Mouse (Mus musculus) neural tube, embryonic 14.5 days (tissue): ENCODE measurements at regions not wholly inside any gene's neighbourhood (a gene's known extent, or its start where the extent isn't known, plus 50 kb on each side); places are given as distances from the start of the nearest gene placed in this dataset.
A peak's percentile ranks its signal among the peaks of the same experiment; 100 is the strongest.
"Not testable (repeated sequence)": the region's sequence is repeated elsewhere in the genome, so short reads cannot be mapped to it uniquely, and the experiment has no call there.

Experiments
- ATAC-seq: fragments of 200-750 bp; cut with Nextera tagmentation; 2 replicates; pipeline ENCODE4 v1.8.0; 2017; ENCODE audit warnings: low read depth, mild to moderate bottlenecking, moderate TSS enrichment, moderate library complexity
- H3K27ac ChIP-seq: fragments of 300-500 bp; sonication (generic); 2 replicates; pipeline ENCODE4 v1.5.1; 2014; ENCODE audit warnings: low read depth, mild to moderate bottlenecking, control low read depth, low read length, moderate library complexity, mixed read lengths
- H3K27me3 ChIP-seq: fragments of 300-500 bp; sonication (generic); 2 replicates; pipeline ENCODE4 v1.6.1; 2014; ENCODE audit warnings: low read length; ENCODE audit not compliant: control insufficient read depth, insufficient read depth
- H3K36me3 ChIP-seq: fragments of 300-500 bp; sonication (generic); 2 replicates; pipeline ENCODE4 v1.6.1; 2014; ENCODE audit warnings: low read length, mixed read lengths; ENCODE audit not compliant: control insufficient read depth, insufficient read depth
- H3K4me1 ChIP-seq: fragments of 300-500 bp; sonication (generic); 2 replicates; pipeline ENCODE4 v1.6.1; 2014; ENCODE audit warnings: low read length; ENCODE audit not compliant: control insufficient read depth, insufficient read depth
- H3K4me2 ChIP-seq: fragments of 300-500 bp; sonication (generic); 2 replicates; pipeline ENCODE4 v1.6.1; 2014; ENCODE audit warnings: mild to moderate bottlenecking, low read depth, low read length, control low read depth
- H3K4me3 ChIP-seq: fragments of 300-500 bp; sonication (generic); 2 replicates; pipeline ENCODE4 v1.5.1; 2014; ENCODE audit warnings: low read depth, low read length, control low read depth, mixed read lengths
- H3K9ac ChIP-seq: fragments of 300-500 bp; sonication (generic); replicated peaks from 2 replicates; pipeline ENCODE4 v1.6.1; 2014; ENCODE audit warnings: low read depth, mild to moderate bottlenecking, control low read depth, low read length, mixed read lengths
- H3K9me3 ChIP-seq: fragments of 300-500 bp; sonication (generic); 2 replicates; pipeline ENCODE4 v1.6.1; 2016; ENCODE audit warnings: low read length; ENCODE audit not compliant: control insufficient read depth
- WGBS: fragments of 180-500 bp; shearing (Covaris S2); extraction: QIAGEN DNeasy Blood & Tissue Kit; methylation state at CpG from one replicate; pipeline ENCODE4 v1.1.7; 2014; 5-methylcytosine and 5-hydroxymethylcytosine counted together

GRCm38 (mm10) chr16:12878326-12878725, 231.2 kb upstream of the Ercc4 start:
- H3K4me1 ChIP-seq, ATAC-seq, H3K4me3 ChIP-seq, H3K27ac ChIP-seq, H3K36me3 ChIP-seq, H3K27me3 ChIP-seq, H3K4me2 ChIP-seq, H3K9ac ChIP-seq, H3K9me3 ChIP-seq: not testable (repeated sequence)
- 91% methylated on average over 5 of the region's 5 CpGs for WGBS

DNA sequence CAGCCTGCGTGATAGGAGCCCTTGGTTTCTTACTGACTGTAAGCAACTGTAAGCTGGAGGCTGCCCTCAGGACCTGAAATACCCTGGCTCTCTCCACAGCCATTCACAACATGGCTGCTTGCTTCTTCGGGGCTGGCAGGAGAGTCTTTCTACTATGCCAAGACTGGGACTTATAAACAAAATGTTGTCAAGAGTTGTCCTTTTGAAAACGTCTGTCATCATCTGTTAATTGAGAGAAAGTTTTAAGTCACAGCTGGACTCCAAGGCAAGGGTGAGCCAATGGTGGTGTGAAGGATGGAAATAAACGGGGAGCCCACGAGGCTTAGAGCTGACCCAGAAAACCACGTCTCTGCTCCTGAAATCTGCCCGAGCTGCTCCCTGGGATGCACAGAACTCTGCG, 229.5 kb upstream of the Ercc4 start:
- H3K4me2 ChIP-seq: no peak overlapping the region
- no peak overlapping the region for H3K27ac ChIP-seq
- H3K9me3 ChIP-seq: no peaks in the 10 kb centered on the region
- no peak for ATAC-seq
- peaks cover 5% of the 10 kb centered on the region; the same call in 1 of the 2 replicates for H3K4me1 ChIP-seq
- H3K9ac ChIP-seq: no peak overlapping the region
- no peaks in the 10 kb centered on the region for H3K27me3 ChIP-seq
- no peak overlapping the region for H3K4me3 ChIP-seq
- no peaks in the 10 kb centered on the region for H3K36me3 ChIP-seq
- 91% methylated on average over 8 of the region's 8 CpGs for WGBS

DNA sequence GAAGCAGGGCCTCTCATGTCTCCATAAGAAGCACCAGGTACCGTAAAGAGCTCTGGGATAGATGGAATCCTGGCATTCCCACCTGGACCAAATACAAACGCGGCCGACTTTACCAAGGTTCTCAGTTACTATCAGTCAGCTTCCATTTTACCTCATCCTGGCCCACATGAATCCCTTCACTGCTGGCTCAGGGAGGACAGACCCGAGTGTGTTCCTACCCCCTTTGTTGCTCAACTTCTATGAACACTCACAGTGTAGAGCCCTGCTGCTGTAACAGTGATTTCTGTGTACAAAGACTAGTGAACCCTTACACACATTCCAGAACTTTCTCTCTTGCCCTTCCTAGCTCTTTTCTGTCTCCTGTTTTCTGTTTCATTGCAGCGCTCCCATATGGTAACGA, 229.0 kb upstream of the Ercc4 start:
- Histone ChIP-seq H3K4me1 (peaks cover 5% of the 10 kb centered on the region; the same call in 1 of the 2 replicates), H3K9me3 (no peaks in the 10 kb centered on the region), H3K9ac (no peak overlapping the region), H3K4me3 (no peak overlapping the region), H3K4me2 (no peak overlapping the region), H3K36me3 (no peaks in the 10 kb centered on the region), H3K27me3 (no peaks in the 10 kb centered on the region), H3K27ac (no peak overlapping the region)
- WGBS: 92% methylated on average over 7 of the region's 7 CpGs
- no peak for ATAC-seq

GRCm38 (mm10) chr16:12882690-12883089, 226.8 kb upstream of the Ercc4 start:
- Histone ChIP-seq H3K9ac (no peak overlapping the region), H3K27ac (no peak overlapping the region), H3K4me2 (no peak overlapping the region), H3K27me3 (no peaks in the 10 kb centered on the region), H3K36me3 (no peaks in the 10 kb centered on the region), H3K9me3 (no peaks in the 10 kb centered on the region), H3K4me1 (peaks cover 5% of the 10 kb centered on the region; the same call in 1 of the 2 replicates), H3K4me3 (no peak overlapping the region)
- no peak for ATAC-seq
- WGBS: 85% methylated on average over 1 of the region's 1 CpGs

DNA sequence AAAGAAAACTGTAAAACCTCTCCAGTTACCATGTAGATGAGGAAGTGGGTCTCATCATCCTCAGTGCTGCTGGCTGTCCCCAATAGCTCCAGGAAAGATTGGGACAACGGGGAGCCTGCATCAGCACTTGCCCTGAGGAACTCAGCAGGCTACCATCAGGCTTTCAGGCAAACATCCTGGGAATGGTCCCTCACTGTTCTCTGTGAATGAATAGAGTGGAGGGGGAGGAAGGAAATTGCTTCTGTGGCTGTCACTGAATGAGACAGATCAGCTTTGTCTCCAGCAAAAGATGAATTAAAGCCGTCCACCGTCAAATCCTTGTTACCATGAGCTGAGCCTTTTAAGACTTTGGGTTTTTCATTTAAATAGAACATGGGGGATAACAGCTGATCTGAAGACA, 224.9 kb upstream of the Ercc4 start:
- no peak overlapping the region for H3K9ac ChIP-seq
- H3K9me3 ChIP-seq: no peaks in the 10 kb centered on the region
- H3K27me3 ChIP-seq: no peaks in the 10 kb centered on the region
- no peak overlapping the region for H3K4me3 ChIP-seq
- H3K4me2 ChIP-seq: no peak overlapping the region
- 4% methylated on average over 3 of the region's 3 CpGs for WGBS
- no peak for ATAC-seq
- H3K4me1 ChIP-seq: peaks cover 5% of the 10 kb centered on the region; the same call in 1 of the 2 replicates
- H3K27ac ChIP-seq: no peak overlapping the region
- no peaks in the 10 kb centered on the region for H3K36me3 ChIP-seq

- Histone ChIP-seq H3K4me2 (no peak overlapping the region), H3K4me1 (peaks cover 5% of the 10 kb centered on the region; the same call in 1 of the 2 replicates), H3K4me3 (no peak overlapping the region), H3K9ac (no peak overlapping the region), H3K9me3 (no peaks in the 10 kb centered on the region), H3K27ac (no peak overlapping the region), H3K36me3 (no peaks in the 10 kb centered on the region), H3K27me3 (no peaks in the 10 kb centered on the region)
- 53% methylated on average over 1 of the region's 1 CpGs for WGBS
- ATAC-seq: peak; percentile 79
Measured at GRCm38 (mm10) chr16:12886127-12886526, 223.4 kb upstream of the Ercc4 start.

DNA sequence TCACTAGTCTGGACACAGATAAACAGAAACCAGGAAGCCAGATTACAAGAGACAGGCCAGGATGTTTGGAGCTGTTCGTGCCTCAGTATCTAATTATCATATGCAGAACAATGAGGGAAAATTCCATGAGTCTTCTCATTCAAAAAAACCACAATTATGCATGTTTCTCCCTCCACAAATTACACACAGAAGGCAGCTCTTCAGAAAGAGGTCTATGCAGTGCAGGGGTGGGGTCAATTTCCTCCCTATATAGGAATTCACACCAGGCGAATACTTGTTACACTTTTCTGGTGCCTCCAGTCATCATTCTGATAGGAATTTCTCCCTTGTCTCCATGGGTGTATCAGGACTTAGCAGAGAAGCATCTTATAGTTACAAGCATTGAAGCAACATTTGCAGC, 222.1 kb upstream of the Ercc4 start:
- H3K4me2 ChIP-seq: no peak overlapping the region
- H3K27me3 ChIP-seq: no peaks in the 10 kb centered on the region
- WGBS: 51% methylated on average over 2 of the region's 2 CpGs

GRCm38 (mm10) chr16:12890094-12890493, 219.4 kb upstream of the Ercc4 start:
- Histone ChIP-seq H3K27ac (no peak overlapping the region), H3K4me1 (no peaks in the 10 kb centered on the region), H3K27me3 (no peaks in the 10 kb centered on the region), H3K36me3 (no peaks in the 10 kb centered on the region), H3K9ac (no peak overlapping the region), H3K9me3 (no peaks in the 10 kb centered on the region), H3K4me3 (no peak overlapping the region), H3K4me2 (no peak overlapping the region)
- 79% methylated on average over 1 of the region's 1 CpGs for WGBS
- ATAC-seq: no peak

More for the DNA sequence above, 222.1 kb upstream of the Ercc4 start:
- Histone ChIP-seq H3K9ac (no peak overlapping the region), H3K27ac (no peak overlapping the region), H3K9me3 (no peaks in the 10 kb centered on the region), H3K4me3 (no peak overlapping the region), H3K4me1 (peaks cover 5% of the 10 kb centered on the region; the same call in 1 of the 2 replicates), H3K36me3 (no peaks in the 10 kb centered on the region)
- ATAC-seq: no peak

- no peaks in the 10 kb centered on the region for H3K27me3 ChIP-seq
- WGBS: 88% methylated on average over 3 of the region's 3 CpGs
- no peak for ATAC-seq
Measured at GRCm38 (mm10) chr16:12890545-12890944, 218.9 kb upstream of the Ercc4 start.

More at GRCm38 (mm10) chr16:12890545-12890944, 218.9 kb upstream of the Ercc4 start:
- Histone ChIP-seq H3K9ac (no peak overlapping the region), H3K4me1 (no peaks in the 10 kb centered on the region), H3K36me3 (no peaks in the 10 kb centered on the region), H3K4me3 (no peak overlapping the region), H3K27ac (no peak overlapping the region), H3K9me3 (no peaks in the 10 kb centered on the region), H3K4me2 (no peak overlapping the region)
